Mouse (Mus musculus) lung, adult 18-20 months (tissue): ENCODE results near the gene Fnbp1.

Source experiments
- DNase-seq, 2 experiments: peaks; one replicate each; pipeline ENCODE4 v3.0.0; 2022; ENCODE audit warnings: mixed read lengths in 2 of 2

Fnbp1 gene

GRCm38 (mm10) chr2:31061868-31062628 is 79.8 kb downstream of the Fnbp1 start:
- no peak for DNase-seq

GRCm38 (mm10) chr2:31060787-31061730 is 80.7 kb downstream of the Fnbp1 start:
- peak; percentile 47 to 65 for DNase-seq

- DNase-seq: no peak
These were observed 81.5 kb downstream of the Fnbp1 start for GRCm38 (mm10) chr2:31060271-31060670.

- DNase-seq: no peak
These were observed 83.4 kb downstream of the Fnbp1 start for GRCm38 (mm10) chr2:31058443-31058842.

GRCm38 (mm10) chr2:31057549-31058177 is 84.1 kb downstream of the Fnbp1 start:
- DNase-seq: no peak

- DNase-seq: no peak
These were observed 85.7 kb downstream of the Fnbp1 start for GRCm38 (mm10) chr2:31056070-31056469.

- no peak for DNase-seq
These were observed 87.9 kb downstream of the Fnbp1 start for GRCm38 (mm10) chr2:31053851-31054340.

- DNase-seq: no peak
These were observed 88.4 kb downstream of the Fnbp1 start for GRCm38 (mm10) chr2:31053426-31053825.

- DNase-seq: peak; percentile 24 to 27
These were observed 89.4 kb downstream of the Fnbp1 start for GRCm38 (mm10) chr2:31052441-31052840.

GRCm38 (mm10) chr2:31048037-31048436 is 93.8 kb downstream of the Fnbp1 start:
- no peak for DNase-seq

GRCm38 (mm10) chr2:31043856-31044255 is 98.0 kb downstream of the Fnbp1 start:
- no peak for DNase-seq

- no peak for DNase-seq
These were observed 98.9 kb downstream of the Fnbp1 start for GRCm38 (mm10) chr2:31042881-31043280.

- DNase-seq: peak; percentile 22 to 43
These were observed 100.4 kb downstream of the Fnbp1 start for GRCm38 (mm10) chr2:31041386-31041785.

- DNase-seq: no peak
These were observed 101.3 kb downstream of the Fnbp1 start for GRCm38 (mm10) chr2:31040487-31040886.

GRCm38 (mm10) chr2:31040043-31040442 is 101.8 kb downstream of the Fnbp1 start:
- DNase-seq: no peak

GRCm38 (mm10) chr2:31036811-31037210 is 105.0 kb downstream of the Fnbp1 start:
- DNase-seq: no peak

- DNase-seq: no peak
These were observed 109.8 kb downstream of the Fnbp1 start for GRCm38 (mm10) chr2:31031972-31032371.

- no peak for DNase-seq
These were observed 115.2 kb downstream of the Fnbp1 start for GRCm38 (mm10) chr2:31026642-31027041.

GRCm38 (mm10) chr2:31025458-31025857 is 116.3 kb downstream of the Fnbp1 start:
- no peak for DNase-seq

GRCm38 (mm10) chr2:31024618-31025370 is 117.0 kb downstream of the Fnbp1 start:
- peak; percentile 33 to 72 for DNase-seq

GRCm38 (mm10) chr2:31023940-31024339 is 117.9 kb downstream of the Fnbp1 start:
- DNase-seq: no peak

GRCm38 (mm10) chr2:31020202-31020601 is 121.6 kb downstream of the Fnbp1 start:
- DNase-seq: no peak
